Mouse (Mus musculus) heart, postnatal 0 days (tissue): Measurements from ENCODE around the gene Nop2. TPM values are rescaled to one million over a fixed set of nuclear protein-coding genes. Genes with fewer than 3 reads are reported as not detected.

Source experiments
- ATAC-seq: fragments of 200-750 bp; cut with Nextera tagmentation; 2 replicates; pipeline ENCODE4 v1.8.0; 2017; ENCODE audit warnings: low read depth, moderate number of reproducible peaks, moderate library complexity; ENCODE audit not compliant: insufficient read depth
- DNase-seq: peaks from one replicate; pipeline ENCODE4 v3.0.0-alpha.2; 2016; ENCODE audit warnings: low spot score
- H3K27ac ChIP-seq: fragments of 300-500 bp; sonication (generic); 2 replicates; pipeline ENCODE4 v1.5.1; 2014; ENCODE audit warnings: low read depth, mild to moderate bottlenecking
- H3K27me3 ChIP-seq: fragments of 300-500 bp; sonication (generic); 2 replicates; pipeline ENCODE4 v1.6.1; 2014; ENCODE audit warnings: low read length, mixed read lengths; ENCODE audit not compliant: control insufficient read depth, insufficient read depth
- H3K36me3 ChIP-seq: fragments of 300-500 bp; sonication (generic); replicated peaks from 2 replicates; pipeline ENCODE4 v1.6.1; 2014; ENCODE audit warnings: low read length, mixed read lengths; ENCODE audit not compliant: control insufficient read depth, insufficient read depth
- H3K4me1 ChIP-seq: fragments of 300-500 bp; sonication (generic); 2 replicates; pipeline ENCODE4 v1.6.1; 2014; ENCODE audit warnings: antibody characterized with exemption; ENCODE audit not compliant: control insufficient read depth, insufficient read depth
- H3K4me2 ChIP-seq: fragments of 300-500 bp; sonication (generic); 2 replicates; pipeline ENCODE4 v1.6.1; 2014; ENCODE audit warnings: low read depth, mild to moderate bottlenecking, low read length, moderate library complexity
- H3K4me3 ChIP-seq: fragments of 300-500 bp; sonication (generic); 2 replicates; pipeline ENCODE4 v1.5.1; 2014; ENCODE audit warnings: low read depth, low read length
- H3K9ac ChIP-seq: fragments of 300-500 bp; sonication (generic); replicated peaks from 2 replicates; pipeline ENCODE4 v1.6.1; 2014; ENCODE audit warnings: low read depth, low read length, mixed read lengths
- H3K9me3 ChIP-seq: fragments of 300-500 bp; sonication (generic); replicated peaks from 2 replicates; pipeline ENCODE4 v1.6.1; 2016; ENCODE audit warnings: low read length; ENCODE audit not compliant: control insufficient read depth
- CTCF ChIP-seq: IDR thresholded peaks from 2 replicates; pipeline ENCODE4 v1.5.1; 2016; ENCODE audit warnings: antibody characterized with exemption, control low read depth, low read depth
- EP300 ChIP-seq: IDR thresholded peaks from 2 replicates; pipeline ENCODE4 v1.6.1; 2016; ENCODE audit warnings: antibody characterized with exemption, low read depth
- WGBS: fragments of 180-500 bp; shearing (Covaris S2); extraction: QIAGEN DNeasy Blood & Tissue Kit; methylation state at CpG from one replicate; pipeline ENCODE4 v1.1.7; 2014; 5-methylcytosine and 5-hydroxymethylcytosine counted together
- polyA plus RNA-seq: library from polyadenylated mRNA; unstranded; fragments of >200 nt; fragmentation: Nextera tagmentation; extraction: Ambion mirVana; gene quantifications from 2 replicates; pipeline ENCODE4 v1.2.1, GENCODE M21; 2015
- total RNA-seq: library from RNA; depleted of rRNA; stranded (reverse); fragments of >200 nt; gene quantifications from 2 replicates; pipeline ENCODE4 v1.2.3, GENCODE M21; 2014; ENCODE audit warnings: low replicate concordance

Nop2 gene
- total and polyA plus RNA-seq, 2 experiments from 2014 or later, result 22.9 to 25.3 TPM

GRCm38 (mm10) chr6:125099421-125099971 lies 32.2 kb upstream of the Nop2 start:
- peaks cover 31% of the 10 kb centered on the region for H3K4me1 ChIP-seq
- ATAC-seq (no peak), DNase-seq (peak; percentile 47)
- peak overlapping the region; percentile 28; the same call in 1 of the 2 replicates for H3K9ac ChIP-seq
- no peaks in the 10 kb centered on the region for H3K9me3 ChIP-seq
- peak overlapping the region; percentile 6; the same call in 1 of the 2 replicates for H3K4me3 ChIP-seq
- no peak for TF ChIP-seq CTCF
- no peak for TF ChIP-seq EP300
- H3K4me2 ChIP-seq, result peak overlapping the region; percentile 97
- WGBS, result 22% methylated on average over 5 of the region's 5 CpGs
- H3K27me3 ChIP-seq, result no peaks in the 10 kb centered on the region
- peaks cover 57% of the 10 kb centered on the region for H3K36me3 ChIP-seq
- 0 out of 2 replicates have a peak overlapping the region, but pooled peaks have one; percentile 44 for H3K27ac ChIP-seq

DNA sequence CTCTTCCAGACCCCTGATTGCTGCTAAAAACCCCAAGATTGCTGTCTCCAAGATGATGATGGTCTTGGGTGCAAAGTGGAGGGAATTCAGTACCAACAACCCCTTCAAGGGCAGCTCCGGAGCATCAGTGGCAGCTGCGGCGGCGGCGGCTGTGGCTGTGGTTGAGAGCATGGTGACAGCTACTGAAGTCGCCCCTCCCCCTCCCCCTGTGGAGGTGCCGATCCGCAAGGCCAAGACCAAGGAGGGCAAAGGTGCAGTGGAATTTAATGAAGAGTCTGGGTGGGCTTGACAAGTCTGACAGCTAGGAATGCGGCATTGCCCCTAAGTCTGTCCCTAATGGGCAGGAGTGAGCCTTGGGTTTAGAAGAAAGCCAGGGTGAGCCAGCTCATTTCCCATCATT lies 30.3 kb upstream of the Nop2 start:
- DNase-seq (no peak), ATAC-seq (no peak)
- Histone ChIP-seq H3K27me3 (no peaks in the 10 kb centered on the region), H3K36me3 (peaks cover 77% of the 10 kb centered on the region), H3K9ac (no peak overlapping the region), H3K9me3 (no peaks in the 10 kb centered on the region), H3K4me3 (no peak overlapping the region), H3K4me2 (no peak overlapping the region), H3K4me1 (peaks cover 31% of the 10 kb centered on the region), H3K27ac (no peak overlapping the region)
- TF ChIP-seq CTCF (no peak), EP300 (no peak)
- WGBS, result 50% methylated on average over 9 of the region's 9 CpGs

DNA sequence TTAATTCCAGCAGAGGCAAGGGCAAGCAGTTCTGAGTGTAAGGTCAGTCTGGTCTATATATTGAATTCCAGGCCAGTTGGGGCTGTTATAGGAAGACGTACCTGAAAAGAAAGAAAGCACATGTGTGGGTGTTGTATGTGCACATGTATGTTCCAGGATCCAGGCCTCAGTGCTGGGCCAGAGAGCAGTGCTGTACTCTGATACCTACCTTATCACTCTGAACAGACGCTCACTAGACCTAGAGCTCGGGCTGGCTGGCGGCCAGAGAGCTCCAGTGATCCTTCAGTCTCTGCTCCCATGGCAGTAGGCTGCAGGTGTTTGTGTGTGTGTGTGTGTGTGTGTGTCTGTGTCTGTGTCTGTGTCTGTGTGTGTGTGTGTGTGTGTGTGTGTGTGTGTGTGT lies 27.5 kb upstream of the Nop2 start:
- no peak for TF ChIP-seq EP300
- TF ChIP-seq CTCF, result no peak
- H3K4me1 ChIP-seq, result peaks cover 10% of the 10 kb centered on the region
- H3K36me3 ChIP-seq, result peaks cover 95% of the 10 kb centered on the region
- ATAC-seq (peak; percentile 71), DNase-seq (no peak)
- no peak overlapping the region for H3K4me2 ChIP-seq
- peak overlapping the region; percentile 19; the same call in 1 of the 2 replicates for H3K27ac ChIP-seq
- 37% methylated on average over 4 of the region's 4 CpGs for WGBS
- H3K9me3 ChIP-seq, result no peaks in the 10 kb centered on the region
- no peak overlapping the region for H3K4me3 ChIP-seq
- no peak overlapping the region for H3K9ac ChIP-seq
- no peaks in the 10 kb centered on the region for H3K27me3 ChIP-seq

GRCm38 (mm10) chr6:125107705-125108104 lies 24.0 kb upstream of the Nop2 start:
- 96% methylated on average over 2 of the region's 2 CpGs for WGBS
- Histone ChIP-seq H3K27ac (no peak overlapping the region), H3K4me1 (no peaks in the 10 kb centered on the region), H3K36me3 (peaks cover 97% of the 10 kb centered on the region), H3K9me3 (no peaks in the 10 kb centered on the region), H3K9ac (no peak overlapping the region), H3K4me2 (no peak overlapping the region), H3K4me3 (no peak overlapping the region), H3K27me3 (no peaks in the 10 kb centered on the region)
- no peak for ATAC-seq
- no peak for DNase-seq
- no peak for TF ChIP-seq CTCF
- TF ChIP-seq EP300, result no peak

DNA sequence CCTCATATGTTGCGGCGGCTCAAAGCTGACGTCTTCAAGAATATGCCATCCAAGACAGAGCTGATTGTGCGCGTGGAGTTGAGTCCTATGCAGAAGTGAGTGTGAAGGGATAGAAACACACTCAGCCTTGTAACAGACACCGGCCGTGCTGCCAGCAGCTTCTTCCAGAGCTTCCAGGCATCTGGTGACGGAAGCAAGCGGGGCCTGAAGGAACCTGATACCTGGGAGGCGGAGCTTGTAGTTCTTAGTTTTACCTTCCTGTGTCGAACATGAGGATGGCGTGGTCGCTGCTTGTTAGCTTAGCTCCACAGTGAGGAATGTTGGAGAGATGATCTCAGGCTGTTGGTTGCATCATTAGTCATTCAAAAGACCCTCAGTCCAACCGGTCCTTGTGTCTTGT lies 22.3 kb upstream of the Nop2 start:
- Histone ChIP-seq H3K9ac (no peak overlapping the region), H3K27me3 (no peaks in the 10 kb centered on the region), H3K27ac (no peak overlapping the region), H3K4me3 (no peak overlapping the region), H3K4me1 (no peaks in the 10 kb centered on the region), H3K4me2 (no peak overlapping the region), H3K9me3 (no peaks in the 10 kb centered on the region), H3K36me3 (peaks cover 100% of the 10 kb centered on the region)
- DNase-seq, result no peak
- 86% methylated on average over 14 of the region's 14 CpGs for WGBS
- TF ChIP-seq CTCF (no peak), EP300 (no peak)
- no peak for ATAC-seq

GRCm38 (mm10) chr6:125110927-125111326 lies 20.8 kb upstream of the Nop2 start:
- 93% methylated on average over 7 of the region's 7 CpGs for WGBS
- Histone ChIP-seq H3K27me3 (no peaks in the 10 kb centered on the region), H3K9me3 (no peaks in the 10 kb centered on the region), H3K4me1 (no peaks in the 10 kb centered on the region), H3K36me3 (peaks cover 97% of the 10 kb centered on the region), H3K4me3 (no peak overlapping the region), H3K4me2 (no peak overlapping the region), H3K9ac (no peak overlapping the region), H3K27ac (no peak overlapping the region)
- TF ChIP-seq EP300 (no peak), CTCF (peak; percentile 43)
- DNase-seq, result no peak
- ATAC-seq, result no peak
